Mouse (Mus musculus) MEL (cell line): ENCODE measurements around the gene Armh1. TPM values are rescaled to one million over a fixed set of nuclear protein-coding genes. Genes with fewer than 3 reads are reported as not detected.

Experiments
- DNase-seq: peaks from one replicate; pipeline ENCODE4 v3.0.0; 2011; ENCODE audit warnings: low read depth, low spot score
- H3K27ac ChIP-seq: 2 replicates; pipeline ENCODE4 v1.5.1; 2012; ENCODE audit warnings: low read depth, mild to moderate bottlenecking, control low read depth, low read length, moderate library complexity; ENCODE audit not compliant: control insufficient read depth
- H3K27me3 ChIP-seq, 2 experiments: fragments of 150-350 bp in 1 of 2; sonication (generic) in 1 of 2; 2 replicates each; pipeline ENCODE4 v1.6.1; 2012; ENCODE audit warnings: low read length in 2 of 2, mild to moderate bottlenecking in 2 of 2, improper control_type of control experiment in 1 of 2, moderate library complexity in 1 of 2; ENCODE audit not compliant: insufficient read depth in 2 of 2, control insufficient read depth in 1 of 2
- H3K36me3 ChIP-seq, 2 experiments: 2 replicates each; pipeline ENCODE4 v1.6.1; 2012 to 2014; ENCODE audit warnings: low read length in 2 of 2, improper control_type of control experiment in 1 of 2, inconsistent platforms in 1 of 2, mild to moderate bottlenecking in 1 of 2; ENCODE audit not compliant: insufficient read depth in 2 of 2, control insufficient read depth in 1 of 2
- H3K4me1 ChIP-seq, 2 experiments: fragments of 150-350 bp in 1 of 2; sonication (generic) in 1 of 2; 2 replicates each; pipeline ENCODE4 v1.6.1; 2012; ENCODE audit warnings: low read length in 2 of 2, improper control_type of control experiment in 1 of 2, mild to moderate bottlenecking in 1 of 2; ENCODE audit not compliant: insufficient read depth in 2 of 2, control insufficient read depth in 1 of 2
- H3K4me3 ChIP-seq, 2 experiments: fragments of 150-350 bp in 1 of 2; sonication (generic) in 1 of 2; 2 replicates each; pipeline ENCODE4 v1.5.1; 2012; ENCODE audit warnings: low read depth in 2 of 2, low read length in 2 of 2, mild to moderate bottlenecking in 2 of 2, moderate library complexity in 2 of 2, control low read depth in 1 of 2, improper control_type of control experiment in 1 of 2; ENCODE audit not compliant: control insufficient read depth in 1 of 2, insufficient read depth in 1 of 2
- H3K79me2 ChIP-seq: 2 replicates; pipeline ENCODE4 v1.6.1; 2012; ENCODE audit warnings: mild to moderate bottlenecking, low read length, moderate library complexity; ENCODE audit not compliant: control insufficient read depth, poor library complexity, insufficient read depth
- H3K9ac ChIP-seq: 2 replicates; pipeline ENCODE4 v1.6.1; 2012; ENCODE audit warnings: low read depth, mild to moderate bottlenecking, control low read depth, low read length, moderate library complexity; ENCODE audit not compliant: control insufficient read depth, poor library complexity, severe bottlenecking
- H3K9me3 ChIP-seq: fragments of 150-350 bp; sonication (generic); replicated peaks from 2 replicates; pipeline ENCODE4 v1.6.1; 2012; ENCODE audit warnings: mild to moderate bottlenecking, low read length, improper control_type of control experiment, moderate library complexity; ENCODE audit not compliant: insufficient read depth
- CHD1 ChIP-seq: IDR thresholded peaks from 2 replicates; pipeline ENCODE4 v1.6.1; 2012; ENCODE audit warnings: low read depth, mild to moderate bottlenecking, inconsistent platforms, low read length, improper control_type of control experiment
- CTCF ChIP-seq, 3 experiments: IDR thresholded peaks in 2 of 3; conservative IDR thresholded peaks in 1 of 3; 2 replicates each; pipeline ENCODE4 v1.5.1; 2011 to 2012; ENCODE audit warnings: low read length in 3 of 3, low read depth in 2 of 3, mild to moderate bottlenecking in 2 of 3, improper control_type of control experiment in 1 of 3, inconsistent platforms in 1 of 3, mixed read lengths in 1 of 3, moderate library complexity in 1 of 3; ENCODE audit not compliant: control insufficient read depth in 1 of 3, insufficient read depth in 1 of 3, poor library complexity in 1 of 3, severe bottlenecking in 1 of 3
- E2F4 ChIP-seq: IDR thresholded peaks from 2 replicates; pipeline ENCODE4 v1.6.1; 2011; ENCODE audit warnings: low read depth, low read length, improper control_type of control experiment, borderline replicate concordance
- ETS1 ChIP-seq: IDR thresholded peaks from 2 replicates; pipeline ENCODE4 v1.6.1; 2012; ENCODE audit warnings: low read depth, mild to moderate bottlenecking, inconsistent platforms, low read length, improper control_type of control experiment, moderate library complexity
- GABPA ChIP-seq: IDR thresholded peaks from 2 replicates; pipeline ENCODE4 v1.6.1; 2012; ENCODE audit warnings: low read depth, mild to moderate bottlenecking, inconsistent platforms, low read length, improper control_type of control experiment, moderate library complexity
- HCFC1 ChIP-seq: IDR thresholded peaks from 2 replicates; pipeline ENCODE4 v1.6.1; 2012; ENCODE audit warnings: low read depth, mild to moderate bottlenecking, inconsistent platforms, low read length, improper control_type of control experiment, moderate library complexity
- KAT2A ChIP-seq: conservative IDR thresholded peaks from 2 replicates; pipeline ENCODE4 v1.6.1; 2012; ENCODE audit warnings: low read depth, low read length, improper control_type of control experiment, inconsistent platforms
- MAX ChIP-seq: IDR thresholded peaks from 2 replicates; pipeline ENCODE4 v1.6.1; 2011; ENCODE audit warnings: low read length, improper control_type of control experiment
- MXI1 ChIP-seq: IDR thresholded peaks from 2 replicates; pipeline ENCODE4 v1.6.1; 2011; ENCODE audit warnings: mild to moderate bottlenecking, low read depth, low read length, improper control_type of control experiment
- MYB ChIP-seq: IDR thresholded peaks from 2 replicates; pipeline ENCODE4 v1.6.1; 2011; ENCODE audit warnings: mild to moderate bottlenecking, low read depth, low read length, improper control_type of control experiment
- MYC ChIP-seq: IDR thresholded peaks from 2 replicates; pipeline ENCODE4 v1.6.1; 2011; ENCODE audit warnings: low read depth, mild to moderate bottlenecking, low read length, improper control_type of control experiment, moderate library complexity
- NELFE ChIP-seq: IDR thresholded peaks from 2 replicates; pipeline ENCODE4 v1.6.1; 2011; ENCODE audit warnings: low read depth, low read length, improper control_type of control experiment
- POLR2AphosphoS2 ChIP-seq: IDR thresholded peaks from 2 replicates; pipeline ENCODE4 v1.6.1; 2011; ENCODE audit warnings: low read length, improper control_type of control experiment
- POLR2AphosphoS5 ChIP-seq: IDR thresholded peaks from 2 replicates; pipeline ENCODE4 v1.6.1; 2012; ENCODE audit warnings: low read depth, borderline replicate concordance, mild to moderate bottlenecking, inconsistent platforms, low read length, moderate library complexity, mixed read lengths
- RAD21 ChIP-seq: IDR thresholded peaks from 2 replicates; pipeline ENCODE4 v1.6.1; 2011; ENCODE audit warnings: mild to moderate bottlenecking, low read depth, low read length, improper control_type of control experiment
- TAL1 ChIP-seq: IDR thresholded peaks from 2 replicates; pipeline ENCODE4 v1.6.1; 2012; ENCODE audit warnings: mild to moderate bottlenecking, inconsistent platforms, low read length, moderate library complexity, mixed read lengths
- TBP ChIP-seq: IDR thresholded peaks from 2 replicates; pipeline ENCODE4 v1.8.0; 2011; ENCODE audit warnings: low read depth, low read length, improper control_type of control experiment
- UBTF ChIP-seq: IDR thresholded peaks from 2 replicates; pipeline ENCODE4 v1.6.1; 2012; ENCODE audit warnings: low read depth, mild to moderate bottlenecking, inconsistent platforms, low read length, improper control_type of control experiment, moderate library complexity, borderline replicate concordance; ENCODE audit not compliant: insufficient read depth
- USF1 ChIP-seq: IDR thresholded peaks from 2 replicates; pipeline ENCODE4 v1.6.1; 2014; ENCODE audit warnings: low read depth, mild to moderate bottlenecking, inconsistent platforms, low read length, improper control_type of control experiment, moderate library complexity
- USF2 ChIP-seq, 2 experiments: IDR thresholded peaks; 2 replicates each; pipeline ENCODE4 v1.6.1; 2011 to 2012; ENCODE audit warnings: improper control_type of control experiment in 2 of 2, low read length in 2 of 2, borderline replicate concordance in 1 of 2, inconsistent platforms in 1 of 2, low read depth in 1 of 2, mild to moderate bottlenecking in 1 of 2; ENCODE audit not compliant: insufficient read depth in 1 of 2
- ZNF384 ChIP-seq: IDR thresholded peaks from 2 replicates; pipeline ENCODE4 v1.6.1; 2012; ENCODE audit warnings: low read depth, mild to moderate bottlenecking, inconsistent platforms, low read length, improper control_type of control experiment
- polyA plus RNA-seq, 2 experiments: library from polyadenylated mRNA; stranded (reverse) in 1 of 2; unstranded in 1 of 2; fragments of >175 nt in 1 of 2; fragments of >200 nt in 1 of 2; gene quantifications; 2 replicates each; pipeline versions ENCODE4 v1.2.1 to v1.2.4; 2012; ENCODE audit warnings: low replicate concordance in 2 of 2, low read depth in 1 of 2; ENCODE audit not compliant: insufficient read length in 2 of 2, insufficient read depth in 1 of 2, missing spikeins in 1 of 2
- total RNA-seq: library from RNA; depleted of rRNA; stranded (reverse); fragments of 300-350 nt; gene quantifications from 2 replicates; pipeline ENCODE4 v1.2.3, GENCODE M21; 2012

The Armh1 gene
- total and polyA plus RNA-seq, 3 experiments = not detected

- Histone ChIP-seq H3K4me1 (peaks cover 5 to 18% of the 10 kb centered on the region in 2 experiments; a peak in 3 of 4 replicates), H3K36me3 (peaks cover 0 to 16% of the 10 kb centered on the region in 2 experiments; a peak in 2 of 4 replicates), H3K9me3 (no peaks in the 10 kb centered on the region), H3K27me3 (no peaks in the 10 kb centered on the region), H3K27ac (no peak overlapping the region), H3K4me3 (no peak overlapping the region), H3K79me2 (no peaks in the 10 kb centered on the region), H3K9ac (no peak overlapping the region)
- no peak for DNase-seq
- no peak for TF ChIP-seq POLR2AphosphoS5
Observed at GRCm38 (mm10) chr4:117217029-117217428, 34.9 kb downstream of the Armh1 start.

GRCm38 (mm10) chr4:117214250-117214649 is 37.7 kb downstream of the Armh1 start:
- Histone ChIP-seq H3K27ac (no peak overlapping the region), H3K4me1 (peaks cover 0 to 11% of the 10 kb centered on the region in 2 experiments; a peak in 3 of 4 replicates), H3K4me3 (no peak overlapping the region), H3K27me3 (no peaks in the 10 kb centered on the region)
- no peak for TF ChIP-seq TBP
- TF ChIP-seq MXI1 = no peak
- TF ChIP-seq HCFC1 = no peak
- TF ChIP-seq MAX = no peak
- TF ChIP-seq POLR2AphosphoS2 = no peak
- no peak for TF ChIP-seq E2F4
- no peak for TF ChIP-seq USF1
- no peak for TF ChIP-seq KAT2A
- no peak for TF ChIP-seq UBTF
- TF ChIP-seq USF2 (IDR thresholded peaks at IDR 0.05; ENCODE audit: borderline replicate concordance in 1 of 2, insufficient read depth in 1 of 2, low read depth in 1 of 2, low read length in 2 of 2) = no peak
- no peak for TF ChIP-seq CTCF (IDR thresholded peaks at IDR 0.05 in 2 of 3, conservative IDR thresholded peaks at IDR 0.05 in 1 of 3; ENCODE audit: control insufficient read depth in 1 of 3, insufficient read depth in 1 of 3, low read depth in 2 of 3, low read length in 3 of 3, poor library complexity in 1 of 3, severe bottlenecking in 1 of 3)
- TF ChIP-seq MYB = no peak
- no peak for TF ChIP-seq RAD21
- no peak for TF ChIP-seq CHD1
- TF ChIP-seq MYC = no peak
- TF ChIP-seq GABPA = no peak
- no peak for TF ChIP-seq NELFE
- TF ChIP-seq ZNF384 = no peak
- TF ChIP-seq ETS1 = no peak
- no peak for TF ChIP-seq TAL1
- TF ChIP-seq, all 39 proteins: peak for 0
- no peaks in the 10 kb centered on the region for H3K79me2 ChIP-seq
- no peaks in the 10 kb centered on the region for H3K9me3 ChIP-seq
- H3K9ac ChIP-seq = no peak overlapping the region
- peaks cover 0 to 9% of the 10 kb centered on the region in 2 experiments; a peak in 2 of 4 replicates for H3K36me3 ChIP-seq
- DNase-seq = no peak
